Mouse (Mus musculus) cerebellum, adult 2 months (tissue): ENCODE measurements around the gene Tfr2.

ENCODE experiments used
- CTCF ChIP-seq: fragments of 200-500 bp; IDR thresholded peaks from 2 replicates; pipeline ENCODE4 v1.5.1; 2011; ENCODE audit warnings: low read depth, mild to moderate bottlenecking, control low read depth, low read length, moderate library complexity, borderline replicate concordance; ENCODE audit not compliant: insufficient read depth
- POLR2A ChIP-seq: fragments of 200-500 bp; IDR thresholded peaks from 2 replicates; pipeline ENCODE4 v1.6.1; 2011; ENCODE audit warnings: low read length, control low read depth, borderline replicate concordance; ENCODE audit not compliant: insufficient read depth

- TF ChIP-seq POLR2A (no peak), CTCF (no peak)
Observed at GRCm38 (mm10) chr5:137530588-137531413, 38.8 kb upstream of the Tfr2 start.
